ENCODE assay signal across 12 mouse cellular contexts in the genomic region with DNA sequence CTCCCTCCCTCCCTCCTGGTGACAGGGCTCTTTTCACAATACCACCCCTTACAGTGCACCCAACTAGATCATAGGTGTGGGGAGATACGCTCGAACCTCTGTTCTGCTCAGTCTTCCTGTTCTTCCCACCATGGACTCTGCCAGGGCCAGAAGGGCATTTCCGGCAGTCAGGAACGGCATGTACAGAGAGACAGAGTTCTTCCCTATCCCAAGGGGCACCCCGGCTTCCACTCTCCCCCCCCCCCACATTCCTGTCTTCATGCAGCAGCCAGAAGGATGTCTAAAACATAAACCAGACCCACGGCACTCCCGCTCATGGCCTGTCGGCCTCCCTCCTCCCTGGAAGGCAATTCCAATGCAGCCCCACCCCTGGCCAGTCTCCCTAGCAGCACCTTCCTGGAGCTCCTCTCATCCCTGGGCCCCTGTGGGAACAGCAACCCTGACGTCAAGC.
DNase-seq lines count a peak whose midpoint lies in the region; ATAC-seq and TF ChIP-seq lines count a peak whose summit lies in the region.
"Had no signal": no experiment of that assay in that cellular context is flagged by ENCODE, and none has a peak within 500 bp of the region (broad histone marks: within the 10 kb centered on the region; RNA-seq: fewer than 3 reads in every experiment).

No protein-coding gene starts in this region.

- H3K4me1 ChIP-seq in heart, embryonic 13.5 days, result peaks cover 31% of the 10 kb centered on the region
- H3K4me1 ChIP-seq in kidney, postnatal 0 days (replicated peaks; ENCODE audit: insufficient read depth, low read length), result peaks cover 1% of the 10 kb centered on the region; the same call in 1 of the 2 replicates

- WGBS in heart, embryonic 13.5 days, result 16% methylated on average over 9 of the region's 9 CpGs
- 40% methylated on average over 9 of the region's 9 CpGs for WGBS in kidney, postnatal 0 days

- H3K27me3 ChIP-seq in heart, embryonic 13.5 days (replicated peaks), result no peaks in the 10 kb centered on the region
- no peaks in the 10 kb centered on the region for H3K27me3 ChIP-seq in kidney, postnatal 0 days (ENCODE audit: insufficient read depth, low read length)
- H3K27me3 ChIP-seq: neural tube, embryonic 12.5 days; Patski had no signal

- no peak for TF ChIP-seq CTCF in kidney, postnatal 0 days (IDR thresholded peaks at IDR 0.05; ENCODE audit: low read depth)

- peaks cover 11% of the 10 kb centered on the region for H3K36me3 ChIP-seq in heart, embryonic 13.5 days
- no peaks in the 10 kb centered on the region for H3K36me3 ChIP-seq in kidney, postnatal 0 days (ENCODE audit: insufficient read depth, low read length)
- H3K36me3 ChIP-seq: neural tube, embryonic 12.5 days had no signal

- H3K9me3 ChIP-seq in heart, embryonic 13.5 days, result no peaks in the 10 kb centered on the region
- no peaks in the 10 kb centered on the region for H3K9me3 ChIP-seq in kidney, postnatal 0 days (replicated peaks; ENCODE audit: low read length)

- peak overlapping the region; percentile 19 for H3K4me2 ChIP-seq in heart, embryonic 13.5 days
- H3K4me2 ChIP-seq in kidney, postnatal 0 days (ENCODE audit: low read length), result no peak overlapping the region
- H3K4me2 ChIP-seq: neural tube, embryonic 12.5 days had no signal

- no peak overlapping the region for H3K4me3 ChIP-seq in heart, embryonic 13.5 days
- H3K4me3 ChIP-seq in kidney, postnatal 0 days (replicated peaks; ENCODE audit: low read depth, low read length), result no peak overlapping the region
- H3K4me3 ChIP-seq: layer of hippocampus, adult 2 months; neural tube, embryonic 12.5 days had no signal

- ATAC-seq in heart, embryonic 13.5 days (ENCODE audit: extremely low read depth, insufficient number of reproducible peaks, low FRiP score, low TSS enrichment), result 0 out of 2 replicates have a peak, but pooled peaks have one; percentile 44
- no peak for ATAC-seq in kidney, postnatal 0 days (replicated peaks; ENCODE audit: low FRiP score, low read depth)
- ATAC-seq: Patski had no signal

- H3K27ac ChIP-seq in heart, embryonic 13.5 days (replicated peaks), result peak overlapping the region; percentile 82
- no peak overlapping the region for H3K27ac ChIP-seq in kidney, postnatal 0 days
- H3K27ac ChIP-seq: layer of hippocampus, adult 2 months; macrophage; neural tube, embryonic 12.5 days had no signal

- peak; percentile 45 for DNase-seq in gastrocnemius, adult 18-20 months (ENCODE audit: low spot score)
- DNase-seq in gastrocnemius, postnatal 10 days, result no peak
- peak; percentile 59 for DNase-seq in kidney, postnatal 0 days (ENCODE audit: low spot score)
- DNase-seq in lung, postnatal 25 days (ENCODE audit: low spot score), result peak; percentile 47
- DNase-seq in cerebellum, postnatal 10 days, result no peak
- no peak for DNase-seq in urinary bladder, postnatal 25 days (ENCODE audit: low spot score)
- DNase-seq in natural killer cell, adult 2 months (ENCODE audit: low spot score in 2 of 2), result no peak

- H3K9ac ChIP-seq in heart, embryonic 13.5 days, result no peak overlapping the region
- no peak overlapping the region for H3K9ac ChIP-seq in kidney, postnatal 0 days (ENCODE audit: low read depth, low read length)
- H3K9ac ChIP-seq: neural tube, embryonic 12.5 days had no signal

Comparison
In these comparisons a context has a peak if more than half of its experiments do, and no peak if none do; other contexts are left out.
1. DNase-seq: peak in gastrocnemius, adult 18-20 months (single experiment), kidney, postnatal 0 days (single experiment) and lung, postnatal 25 days (single experiment); none in gastrocnemius, postnatal 10 days (single experiment), cerebellum, postnatal 10 days (0 of 2), urinary bladder, postnatal 25 days (single experiment) and natural killer cell, adult 2 months (0 of 2).